Mouse (Mus musculus): ENCODE measurements at regions not wholly inside any gene's neighbourhood (a gene's known extent, or its start where the extent isn't known, plus 50 kb on each side); places are given as distances from the start of the nearest gene placed in this dataset.

DNA sequence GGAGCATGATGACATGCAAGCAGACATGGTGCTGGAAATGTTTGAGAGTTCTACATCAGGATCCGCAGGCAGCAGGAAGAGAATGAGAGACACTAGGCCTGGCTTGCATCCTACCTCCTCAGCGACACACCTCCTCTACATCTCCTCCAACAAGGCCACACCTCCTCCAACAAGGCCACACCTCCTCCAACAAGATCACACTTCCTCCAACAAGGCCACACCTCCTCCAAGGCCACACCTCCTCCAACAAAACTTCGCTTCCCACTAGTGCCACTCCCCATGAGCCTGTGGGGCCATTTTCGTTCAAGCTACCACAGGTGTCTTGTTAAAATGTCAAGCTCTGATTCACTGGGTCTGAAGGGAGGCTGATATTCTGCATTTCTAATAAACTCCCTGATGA, 226.5 kb downstream of the Xxylt1 start:
- intact Hi-C loops (cut with DNase I) = no loop called here
- DNase-seq = no peak

DNA sequence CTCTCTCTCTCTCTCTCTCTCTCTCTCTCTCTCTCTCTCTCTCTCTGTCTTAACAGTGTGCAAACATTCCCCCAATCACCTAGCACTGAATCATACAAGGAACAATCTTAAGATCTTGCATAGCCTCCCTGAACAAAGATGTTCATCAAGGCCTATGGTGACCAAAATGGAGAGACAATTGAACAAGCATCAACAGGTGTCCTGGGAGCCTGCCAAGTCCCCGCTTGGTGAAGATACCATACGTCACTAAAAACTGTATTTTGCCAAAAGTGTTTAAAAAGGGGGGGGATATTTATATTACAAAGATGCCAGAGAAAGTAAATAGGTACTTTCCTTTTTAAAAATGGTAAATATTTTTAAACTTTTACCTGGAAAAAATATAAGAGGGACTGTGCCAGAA, 223.6 kb downstream of the Xxylt1 start:
- intact Hi-C loops (cut with DNase I) = no loop called here
- DNase-seq = peak; percentile 31

DNA sequence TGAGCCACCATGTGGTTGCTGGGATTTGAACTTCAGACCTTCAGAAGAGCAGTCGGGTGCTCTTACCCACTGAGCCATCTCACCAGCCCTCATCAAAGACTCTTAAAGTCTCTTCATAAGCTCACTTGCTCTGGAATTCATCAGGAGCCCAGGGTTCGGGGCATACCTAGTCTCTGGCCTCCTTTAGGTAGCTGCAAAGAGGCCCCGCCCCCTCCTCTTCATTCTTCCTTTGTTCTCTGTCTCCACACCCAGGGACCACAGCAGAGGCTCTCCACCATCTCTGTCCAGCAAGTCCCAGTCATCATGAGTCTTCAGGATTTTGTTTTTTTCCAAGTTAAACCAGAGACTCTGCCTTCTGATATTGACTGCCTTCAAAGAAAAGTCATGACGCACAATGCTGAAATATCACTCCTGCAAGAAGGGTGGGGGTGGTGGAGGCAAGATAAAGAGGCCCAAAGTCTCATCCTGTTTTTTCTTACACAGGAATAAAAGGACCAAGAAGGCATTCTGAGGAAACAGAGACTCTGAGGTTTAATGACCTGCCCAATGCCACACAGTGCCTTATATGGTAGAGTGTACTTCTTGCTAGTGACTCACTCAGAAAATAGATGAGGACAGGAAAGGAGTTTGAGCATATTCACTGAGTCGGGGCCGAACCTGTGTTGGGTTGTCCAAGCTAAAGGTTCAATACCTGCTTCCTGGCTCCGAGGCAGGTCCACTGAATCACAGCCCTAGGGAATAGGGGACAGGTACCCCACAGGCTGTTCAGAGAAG, 211.9 kb downstream of the Xxylt1 start:
- intact Hi-C loops (cut with DNase I) = no loop called here
- no peak for DNase-seq

DNA sequence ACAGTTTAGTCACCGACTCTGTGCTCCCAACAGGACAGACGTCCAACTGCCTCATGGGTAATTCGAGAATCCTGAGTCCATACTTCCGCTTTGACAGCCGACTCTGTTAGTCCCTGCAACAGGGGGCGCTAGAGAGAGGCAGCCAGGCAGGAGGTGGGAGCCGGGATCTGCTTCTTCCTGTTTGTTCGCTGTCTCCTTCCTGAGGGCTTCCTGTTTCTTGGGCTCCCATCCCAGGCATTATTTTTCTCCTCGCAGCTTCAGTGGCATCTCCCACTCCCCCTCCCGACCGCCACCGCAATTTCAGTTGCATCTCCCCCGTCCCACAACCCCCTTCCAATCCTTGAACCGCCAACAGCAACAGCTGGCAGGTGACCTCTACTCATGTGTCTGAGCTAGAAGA, 211.1 kb downstream of the Xxylt1 start:
- no peak for DNase-seq
- intact Hi-C loops (cut with DNase I) = no loop called here

DNA sequence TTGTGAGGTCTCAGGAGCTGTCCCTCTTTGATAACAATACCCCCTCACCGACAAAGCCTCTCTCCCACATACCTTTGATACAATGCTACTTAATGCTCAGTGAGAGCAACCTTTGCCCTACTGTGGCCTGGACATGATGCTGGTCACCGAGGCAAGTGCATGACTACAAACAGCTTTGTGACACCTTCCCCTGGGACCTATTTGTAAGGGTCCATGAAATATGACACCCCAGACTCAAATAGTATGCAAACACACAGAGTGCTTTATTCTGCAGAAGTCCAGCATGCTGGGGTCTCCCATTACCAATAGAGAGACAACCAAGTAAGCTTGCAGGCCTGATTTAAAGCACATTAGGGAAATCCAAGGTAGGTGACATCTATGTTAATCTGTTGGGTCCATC, 210.6 kb downstream of the Xxylt1 start:
- no peak for DNase-seq
- intact Hi-C loops (cut with DNase I) = no loop called here

DNA sequence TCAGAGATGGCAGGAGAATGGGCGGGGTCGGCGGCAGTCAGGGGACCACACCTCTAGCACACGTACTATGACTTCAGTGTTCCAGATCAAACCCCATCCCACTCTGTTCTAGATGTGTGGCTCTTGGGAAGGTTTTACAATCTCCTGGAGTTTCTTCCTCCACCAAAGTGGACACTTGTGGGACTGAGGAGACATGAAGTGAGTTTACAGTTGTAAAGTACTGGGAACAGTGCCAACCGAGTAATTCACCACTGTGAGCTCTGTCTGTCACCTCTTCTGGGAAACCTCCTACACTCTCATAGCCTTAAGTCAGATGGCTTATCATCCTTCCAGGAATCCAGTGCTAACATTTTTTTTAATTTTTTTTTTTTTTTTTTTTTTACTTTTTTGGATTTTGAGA, 209.1 kb downstream of the Xxylt1 start:
- intact Hi-C loops (cut with DNase I) = no loop called here
- DNase-seq = no peak

DNA sequence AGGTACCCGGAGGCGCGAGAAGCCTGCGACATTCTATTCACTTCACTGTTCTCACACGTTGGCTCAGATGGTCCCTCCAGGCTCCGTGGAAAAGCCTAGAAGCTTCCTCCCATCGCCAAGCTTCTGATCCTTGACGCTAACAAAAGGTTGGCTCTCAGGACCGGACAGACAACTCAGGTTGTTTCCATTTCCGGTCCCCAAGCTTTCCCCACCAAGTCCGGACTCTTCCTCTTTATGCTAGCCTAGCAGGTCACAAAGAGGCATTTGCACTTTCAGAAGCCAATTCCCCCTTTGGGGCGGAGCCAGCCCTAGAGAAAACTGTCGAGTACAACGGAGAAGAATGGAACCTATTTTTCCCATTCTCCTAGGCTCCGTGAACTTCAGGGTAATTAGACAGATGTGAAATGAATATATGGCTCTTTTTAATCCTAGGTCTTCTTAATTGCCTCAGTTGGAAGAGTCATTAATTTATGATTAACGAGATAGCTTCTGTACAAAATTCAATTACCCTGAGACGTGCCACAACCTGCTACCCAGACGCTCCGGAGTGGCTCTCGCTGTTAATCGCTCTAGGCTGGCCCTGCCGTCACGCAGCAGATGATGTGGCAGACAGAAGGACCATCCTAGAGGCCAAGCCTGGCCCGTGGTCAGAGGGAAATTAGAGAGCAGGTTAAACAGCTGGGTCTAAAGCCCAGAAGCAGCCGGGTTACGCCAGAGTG, 207.6 kb downstream of the Xxylt1 start:
- DNase-seq = peak; percentile 74
- intact Hi-C loops (cut with DNase I) = no loop called here

DNA sequence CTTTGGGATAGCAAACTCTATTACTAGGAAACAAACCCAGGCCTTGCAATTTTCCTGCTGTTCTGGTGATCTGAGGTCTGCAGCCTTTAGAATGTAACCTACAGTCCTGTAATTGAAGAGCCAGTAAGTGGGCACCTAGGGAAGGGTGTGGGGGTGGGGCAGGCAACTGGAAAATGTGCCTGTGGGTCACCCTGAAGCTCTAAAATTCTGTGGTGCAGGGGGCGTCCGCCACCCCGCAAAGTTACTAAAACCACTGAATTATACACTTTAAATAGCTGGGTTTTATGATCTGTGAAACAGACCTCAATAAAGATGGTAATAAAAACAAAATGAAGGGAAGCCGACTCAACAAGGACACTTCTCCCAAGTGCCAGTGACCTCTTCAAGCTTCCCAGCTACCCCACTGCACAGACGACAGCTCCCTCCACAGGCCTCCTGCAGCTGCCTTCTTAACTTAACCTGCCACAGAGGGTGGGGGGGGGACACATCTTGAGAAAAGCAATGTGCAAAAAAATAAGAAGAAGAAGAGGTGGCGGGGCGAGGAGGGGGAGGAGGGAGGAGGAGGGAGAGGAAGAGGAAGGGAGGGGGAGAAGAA, 205.9 kb downstream of the Xxylt1 start:
- DNase-seq = no peak
- intact Hi-C loops (cut with DNase I) = no loop called here

DNA sequence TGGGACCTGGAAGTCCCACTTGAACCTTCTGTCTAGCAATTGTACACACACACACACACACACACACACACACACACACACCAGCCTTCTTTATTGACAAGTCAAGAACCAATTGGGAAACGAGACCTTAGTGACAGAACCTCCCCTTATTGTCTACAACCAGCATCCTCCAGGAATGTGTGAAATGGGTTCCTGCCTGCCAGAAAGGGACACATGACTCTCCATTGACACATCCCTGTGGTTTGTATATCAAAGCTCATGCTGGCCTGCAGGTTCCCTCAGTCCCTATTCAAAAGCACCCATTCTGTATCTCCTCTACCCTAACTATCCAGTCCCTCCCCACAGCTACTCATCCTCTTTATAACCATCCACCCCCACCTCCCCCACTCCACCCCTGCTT, 202.4 kb downstream of the Xxylt1 start:
- DNase-seq = no peak
- intact Hi-C loops (cut with DNase I) = no loop called here

DNA sequence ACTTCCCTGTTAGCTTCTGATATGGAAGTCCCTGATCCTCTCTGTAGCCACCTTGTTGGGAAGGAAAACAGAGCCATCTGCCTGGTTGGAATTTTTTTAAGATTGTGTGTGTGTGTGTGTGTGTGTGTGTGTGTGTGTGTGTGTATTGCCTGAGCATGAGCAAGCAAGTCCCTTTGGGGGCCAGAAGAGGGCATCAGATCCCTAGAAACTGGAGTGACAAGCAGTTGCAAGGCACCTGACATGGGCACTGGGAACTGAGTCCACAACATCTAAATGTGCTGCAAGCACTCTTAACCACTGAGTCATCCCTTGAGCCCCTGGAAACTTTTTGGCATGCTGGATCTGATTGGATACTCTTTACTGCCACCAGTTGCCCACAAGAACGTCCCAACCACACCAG, 201.4 kb downstream of the Xxylt1 start:
- intact Hi-C loops (cut with DNase I) = no loop called here
- DNase-seq = no peak

DNA sequence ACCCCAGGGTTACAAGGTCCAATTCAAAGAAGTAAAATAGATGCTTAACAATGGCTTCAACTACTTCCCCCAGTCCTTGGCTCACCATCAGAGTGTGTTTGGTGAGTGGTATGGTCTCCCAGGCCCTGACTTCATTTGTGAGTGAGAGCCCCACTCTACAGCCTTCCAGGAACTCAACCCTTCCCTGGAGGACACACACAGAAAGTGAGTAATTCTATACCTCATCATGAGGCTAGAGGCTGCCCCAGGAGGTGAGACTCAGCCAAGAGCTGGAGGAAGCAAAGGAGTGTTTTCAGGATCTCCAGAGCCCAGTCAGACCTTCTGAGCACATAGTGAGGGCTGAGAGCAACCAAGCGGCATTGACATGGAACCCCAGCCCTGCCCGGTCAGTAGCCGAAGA, 200.6 kb downstream of the Xxylt1 start:
- no peak for DNase-seq
- intact Hi-C loops (cut with DNase I) = no loop called here

DNA sequence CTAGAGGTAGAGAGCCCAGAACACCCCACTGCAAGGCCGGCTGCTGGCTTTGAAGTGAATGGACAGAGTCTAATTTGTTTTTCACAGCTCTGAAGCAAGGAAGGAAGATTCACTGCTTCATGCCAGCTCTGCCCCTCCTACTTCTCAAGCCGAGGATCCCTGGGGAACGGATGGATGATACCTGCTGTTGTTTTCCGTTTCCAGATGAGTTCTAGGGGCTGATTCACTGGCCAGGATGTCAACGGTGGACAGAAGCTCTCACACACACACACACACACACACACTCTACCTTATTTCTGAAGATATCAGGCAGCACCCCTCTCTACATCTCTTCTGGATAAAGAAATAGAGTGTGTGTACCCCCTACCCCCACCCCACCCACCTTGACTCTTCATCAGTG, 200.0 kb downstream of the Xxylt1 start:
- DNase-seq = no peak
- intact Hi-C loops (cut with DNase I) = no loop called here

DNA sequence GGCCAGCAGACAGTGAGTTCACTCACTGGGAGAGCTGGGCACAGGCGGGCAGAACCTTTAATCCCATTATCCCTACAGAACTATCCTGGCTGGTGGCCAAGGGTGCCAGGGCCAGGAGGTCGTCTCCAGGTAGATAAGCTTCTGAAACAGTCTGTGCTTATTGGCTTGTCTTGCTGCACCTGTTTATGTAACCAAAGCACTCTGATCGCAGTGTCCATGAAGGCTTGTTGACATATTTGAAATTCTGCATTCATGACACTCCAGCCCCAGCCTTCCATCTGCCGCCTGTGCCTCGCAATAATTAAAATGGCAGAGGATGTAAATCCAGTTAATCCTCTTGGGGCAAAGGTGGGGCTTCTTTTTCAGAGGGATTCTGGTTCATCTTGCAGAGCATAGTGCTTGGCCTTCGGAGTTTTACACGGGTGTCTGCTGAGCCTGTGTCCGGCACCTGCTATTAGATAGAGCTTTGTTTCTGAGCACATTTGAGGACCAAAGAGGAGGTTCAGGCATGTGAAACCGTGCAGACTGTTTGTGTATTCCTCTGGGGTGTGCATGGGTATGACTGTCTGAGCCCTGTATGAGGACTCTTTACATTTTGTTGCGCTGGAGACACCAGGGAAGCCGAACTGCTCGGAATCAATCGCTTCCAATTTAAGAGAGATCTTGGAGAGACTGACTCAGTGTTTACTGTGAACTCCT, 197.6 kb downstream of the Xxylt1 start:
- intact Hi-C loops (cut with DNase I) = no loop called here
- DNase-seq = no peak

DNA sequence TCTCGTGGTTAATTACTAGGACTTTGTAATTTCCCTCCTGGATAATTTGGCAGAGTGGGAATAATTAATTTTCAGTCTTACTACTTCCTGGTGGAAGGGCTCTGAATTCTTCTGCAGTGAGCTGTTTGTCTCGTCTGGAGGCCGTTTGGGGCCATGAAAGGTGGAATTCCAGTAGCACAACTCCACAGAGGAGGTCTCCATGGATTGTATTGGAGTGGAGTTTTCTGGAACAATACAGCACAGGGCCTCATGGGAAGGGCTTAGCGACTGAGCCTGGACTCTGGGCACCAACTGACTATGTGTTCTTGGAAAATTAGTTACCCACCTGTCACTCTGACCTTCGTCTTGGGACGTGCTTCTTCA, 197.1 kb downstream of the Xxylt1 start:
- intact Hi-C loops (cut with DNase I) = no loop called here
- DNase-seq = no peak

DNA sequence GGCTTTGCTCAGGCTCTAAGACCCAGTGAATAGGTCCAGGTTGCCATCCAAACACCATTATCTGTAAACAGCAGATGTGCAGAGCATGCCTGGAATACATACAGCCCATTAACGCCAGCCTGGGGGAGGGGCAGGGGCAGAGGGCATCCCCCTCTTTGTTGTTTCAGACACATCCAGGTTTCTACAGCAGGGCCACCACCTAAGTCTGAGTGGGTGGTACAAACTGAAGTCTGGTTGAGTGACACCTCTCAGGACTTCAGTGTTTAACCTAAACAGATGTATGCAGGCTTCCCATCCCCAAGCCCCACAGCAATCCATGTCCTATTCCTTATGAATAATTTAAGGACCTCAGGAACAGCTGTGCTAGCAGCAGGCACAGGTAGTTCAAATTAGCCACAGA, 194.2 kb downstream of the Xxylt1 start:
- no peak for DNase-seq
- intact Hi-C loops (cut with DNase I) = no loop called here

DNA sequence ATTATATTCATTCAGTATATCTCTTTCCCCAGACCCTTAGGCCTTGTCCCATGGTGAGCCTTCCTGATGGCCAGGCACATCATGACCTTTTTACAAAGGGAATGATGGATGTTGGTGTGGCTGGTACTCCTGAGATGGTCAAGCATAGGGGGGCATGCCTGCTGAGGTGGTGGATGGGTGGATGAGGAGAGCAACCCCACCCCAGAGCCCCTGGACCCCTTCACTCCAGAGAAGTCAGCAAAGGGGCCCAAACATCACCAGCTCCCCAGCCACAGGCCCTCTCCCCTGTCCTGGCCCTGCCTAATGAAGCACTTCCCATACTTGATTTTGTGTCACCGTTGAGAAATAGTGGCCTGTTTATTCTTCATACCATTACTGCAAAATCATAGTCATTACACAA, 193.7 kb downstream of the Xxylt1 start:
- no peak for DNase-seq
- intact Hi-C loops (cut with DNase I) = no loop called here

DNA sequence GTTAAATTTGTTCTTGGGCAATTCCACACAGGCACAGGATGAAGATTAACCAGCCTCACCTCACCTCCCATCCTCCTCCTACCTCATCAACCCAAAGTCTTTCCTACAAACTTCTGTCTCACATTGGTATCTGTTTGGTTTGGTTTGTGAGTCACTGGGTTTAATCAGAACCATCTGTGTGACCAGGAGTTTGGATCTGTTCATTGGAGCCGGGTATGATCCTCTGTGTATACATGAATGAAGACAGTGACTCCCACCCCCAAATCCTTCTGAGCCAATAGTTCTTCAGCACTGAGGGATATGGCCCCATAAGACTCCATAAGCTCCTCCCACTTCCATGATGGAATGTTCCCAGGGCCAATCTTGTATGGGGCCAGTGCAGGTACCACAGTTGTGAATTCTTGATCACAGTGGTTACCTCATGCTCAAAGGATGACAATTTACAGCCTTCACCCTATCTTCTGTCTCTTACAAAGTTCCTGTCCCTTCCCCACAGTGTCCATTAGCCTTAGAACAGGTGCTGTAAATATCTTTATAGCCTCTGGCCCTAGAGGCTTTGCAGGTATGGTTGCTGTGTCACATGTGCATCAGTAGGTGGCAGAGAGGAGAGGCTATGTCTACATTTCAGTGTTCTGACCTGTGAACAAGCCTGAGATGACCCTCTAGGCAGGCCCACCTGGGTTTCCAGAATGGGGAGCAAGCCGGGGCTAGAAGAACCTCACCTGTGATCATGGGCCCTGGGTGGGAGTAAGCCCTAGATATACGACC, 192.5 kb downstream of the Xxylt1 start:
- intact Hi-C loops (cut with DNase I) = no loop called here
- no peak for DNase-seq

DNA sequence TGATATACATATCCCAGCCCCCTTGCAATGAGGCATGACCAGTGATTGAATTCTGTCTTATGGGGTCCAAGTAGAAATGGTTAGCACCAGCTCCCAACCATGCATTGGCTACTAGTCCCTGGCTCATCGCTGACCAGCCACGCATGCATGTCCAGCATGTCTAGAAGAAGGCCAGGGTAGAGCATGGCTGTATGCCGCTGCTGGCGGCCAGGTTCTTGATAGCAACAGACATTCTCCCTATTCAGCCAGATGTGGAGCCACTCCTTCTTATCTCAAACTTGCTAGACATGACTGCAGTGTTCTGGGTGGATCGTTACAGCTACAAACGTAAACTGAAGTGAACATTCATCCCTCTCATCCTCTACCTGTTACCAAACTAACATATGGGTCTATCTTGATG, 188.6 kb downstream of the Xxylt1 start:
- intact Hi-C loops (cut with DNase I) = no loop called here
- no peak for DNase-seq

DNA sequence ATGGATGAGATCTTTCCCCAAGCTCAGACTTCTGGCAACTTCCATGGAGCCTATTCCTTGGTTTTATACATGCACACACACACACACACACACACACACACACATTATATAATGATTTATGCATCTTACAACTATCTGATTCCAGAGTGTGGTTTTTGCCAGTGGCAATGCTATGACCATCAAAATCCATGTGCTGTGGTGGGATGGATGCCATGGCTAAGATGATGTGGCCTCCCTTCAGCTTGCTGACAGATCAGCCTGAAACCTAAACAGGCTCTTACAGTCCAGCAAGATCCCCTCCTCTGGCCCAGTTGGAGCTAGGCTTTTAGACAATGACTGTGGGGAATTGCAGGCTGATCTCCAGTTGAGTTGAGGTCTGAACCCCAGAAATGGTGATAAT, 187.1 kb downstream of the Xxylt1 start:
- no peak for DNase-seq
- intact Hi-C loops (cut with DNase I) = no loop called here

DNA sequence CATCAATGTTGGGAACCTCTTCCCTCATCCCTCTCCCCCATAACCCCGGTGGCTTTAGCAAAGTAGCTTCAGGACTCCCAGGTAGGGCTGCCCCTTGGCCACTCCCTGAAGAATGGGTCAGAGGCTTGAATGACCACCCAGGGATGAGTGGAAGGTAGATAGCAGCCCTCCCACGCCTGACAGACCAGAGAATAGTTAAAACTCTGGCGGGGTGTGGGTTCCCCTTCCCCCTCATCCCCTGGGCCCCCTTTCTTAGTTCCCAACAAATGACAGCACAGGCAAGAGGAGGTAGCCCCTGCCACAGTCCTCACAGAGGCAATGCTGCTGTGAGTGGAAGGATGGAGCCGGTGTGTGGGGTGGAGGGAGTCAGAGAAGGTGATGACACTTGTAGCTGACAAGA, 186.2 kb downstream of the Xxylt1 start:
- intact Hi-C loops (cut with DNase I) = no loop called here
- DNase-seq = no peak

DNA sequence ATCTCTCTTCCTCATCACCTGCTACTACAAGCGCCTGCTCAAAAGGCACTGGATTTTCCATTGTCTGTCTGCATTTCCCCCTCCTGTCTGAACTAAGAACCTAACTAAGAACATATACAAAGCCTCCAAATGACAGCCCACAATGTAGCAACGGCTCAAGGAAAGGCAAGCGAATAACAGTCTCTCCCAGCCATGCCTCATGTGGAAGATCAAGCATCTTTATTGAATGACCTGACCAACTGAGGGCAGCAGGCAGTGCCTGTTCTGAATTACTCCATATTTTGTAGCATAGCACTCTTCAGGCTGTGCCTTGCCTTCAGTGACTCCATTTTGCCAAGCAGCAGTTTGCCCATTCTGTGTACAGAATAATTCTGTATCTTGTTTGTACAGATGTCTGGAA, 183.9 kb downstream of the Xxylt1 start:
- intact Hi-C loops (cut with DNase I) = no loop called here
- no peak for DNase-seq
